Mouse (Mus musculus) myocyte (in vitro differentiated cells): ENCODE measurements around the gene Ccnd3.

Experiments used
- CEBPB ChIP-seq: IDR thresholded peaks from 2 replicates; pipeline ENCODE4 v1.6.1; 2011; ENCODE audit warnings: mild to moderate bottlenecking, moderate library complexity; ENCODE audit not compliant: poor library complexity, insufficient read depth, severe bottlenecking
- E2F4 ChIP-seq: IDR thresholded peaks from one replicate; pipeline ENCODE4 v1.6.1; 2011; ENCODE audit warnings: mild to moderate bottlenecking, control low read depth, moderate library complexity; ENCODE audit not compliant: insufficient read depth
- MYOG ChIP-seq, 3 experiments: IDR thresholded peaks; one replicate each; pipeline ENCODE4 v1.6.1; 2011; ENCODE audit warnings: control low read depth in 2 of 3, low read depth in 2 of 3, mild to moderate bottlenecking in 2 of 3; ENCODE audit not compliant: insufficient read length in 2 of 3, control insufficient read depth in 1 of 3, insufficient read depth in 1 of 3
- POLR2A ChIP-seq: IDR thresholded peaks from one replicate; pipeline ENCODE4 v1.6.1; 2011; ENCODE audit warnings: low read depth, mild to moderate bottlenecking, control low read depth, moderate library complexity; ENCODE audit not compliant: insufficient read length
- POLR2AphosphoS2 ChIP-seq: IDR thresholded peaks from one replicate; pipeline ENCODE4 v1.6.1; 2011; ENCODE audit warnings: low read depth, control low read depth; ENCODE audit not compliant: insufficient read length
- REST ChIP-seq: IDR thresholded peaks from one replicate; pipeline ENCODE4 v1.6.1; 2011; ENCODE audit warnings: mild to moderate bottlenecking, control low read depth, moderate library complexity; ENCODE audit not compliant: insufficient read depth, insufficient read length
- TCF3 ChIP-seq: IDR thresholded peaks from one replicate; pipeline ENCODE4 v1.6.1; 2011; ENCODE audit warnings: low read depth, control low read depth; ENCODE audit not compliant: insufficient read length

DNA sequence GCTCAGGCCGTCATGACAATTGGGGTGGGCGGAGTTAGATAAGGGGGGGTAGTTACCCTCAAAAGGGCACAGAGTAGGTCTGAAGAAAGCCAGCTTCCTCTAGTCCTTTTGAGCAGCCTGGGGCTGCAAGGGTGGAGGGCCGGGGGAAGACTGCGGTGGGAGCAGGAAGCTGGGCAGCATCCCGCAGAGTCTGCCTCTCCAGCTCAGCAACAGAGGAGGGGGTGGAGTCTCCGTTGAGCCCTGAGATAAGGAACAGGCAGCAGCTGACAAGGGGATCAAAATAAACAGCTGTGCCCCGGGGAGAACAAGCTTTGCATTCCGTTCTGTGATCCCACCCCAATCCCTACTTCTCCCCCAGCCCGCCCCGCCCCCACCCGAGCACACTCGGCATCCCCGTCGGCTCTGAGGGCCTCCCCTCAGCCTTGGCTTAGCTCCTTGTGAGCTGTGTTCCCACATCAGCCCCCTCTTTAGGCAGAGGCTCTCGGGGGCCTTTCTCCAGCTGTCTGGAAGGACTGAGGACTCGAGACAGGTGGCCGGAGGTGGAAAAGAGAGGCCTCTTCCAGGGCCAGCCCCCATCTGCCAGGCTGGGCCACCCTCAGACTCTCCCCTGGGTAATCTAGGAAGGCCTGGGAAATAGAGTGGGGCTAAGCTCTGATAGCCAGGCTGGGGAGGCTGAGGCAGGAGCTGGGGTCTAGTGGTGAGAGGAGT, 16.9 kb downstream of the Ccnd3 start:
- peak; percentile 57 to 94 (median 80) for TF ChIP-seq MYOG (IDR thresholded peaks at IDR 0.05; ENCODE audit: control insufficient read depth in 1 of 3, insufficient read depth in 1 of 3, insufficient read length in 2 of 3, low read depth in 2 of 3)
- peak; percentile 43 for TF ChIP-seq POLR2A
- TF ChIP-seq POLR2AphosphoS2 = no peak
- no peak for TF ChIP-seq E2F4
- no peak for TF ChIP-seq REST
- TF ChIP-seq TCF3 = peak; percentile 16
- no peak for TF ChIP-seq CEBPB
